Mouse (Mus musculus): ENCODE measurements at regions not wholly inside any gene's neighbourhood (a gene's known extent, or its start where the extent isn't known, plus 50 kb on each side); places are given as distances from the start of the nearest gene placed in this dataset.
A peak's percentile ranks its signal among the peaks of the same experiment; 100 is the strongest.

DNA sequence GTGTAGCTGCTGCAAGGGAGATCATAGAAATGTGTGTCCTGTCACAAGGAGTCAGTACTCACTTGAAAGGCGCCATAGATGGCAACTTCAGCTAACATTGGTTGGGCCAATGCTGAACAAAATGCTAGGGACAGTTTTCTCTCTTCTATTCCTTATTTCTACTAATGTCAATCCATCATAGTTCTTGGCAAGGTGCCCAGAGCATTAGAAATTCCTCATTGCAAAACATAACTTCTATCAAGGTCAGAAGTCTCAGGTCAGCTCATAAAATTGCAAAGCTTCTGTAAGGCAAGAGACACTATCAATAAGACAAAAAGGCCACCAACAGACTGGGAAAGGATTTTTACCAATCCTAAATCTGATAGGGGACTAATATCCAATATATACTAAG, 106.3 kb downstream of the D1Ertd622e start:
- DNase-seq: peak; percentile 46

- no peak for DNase-seq
These were observed 106.8 kb downstream of the D1Ertd622e start for GRCm38 (mm10) chr1:97554936-97555564.

DNA sequence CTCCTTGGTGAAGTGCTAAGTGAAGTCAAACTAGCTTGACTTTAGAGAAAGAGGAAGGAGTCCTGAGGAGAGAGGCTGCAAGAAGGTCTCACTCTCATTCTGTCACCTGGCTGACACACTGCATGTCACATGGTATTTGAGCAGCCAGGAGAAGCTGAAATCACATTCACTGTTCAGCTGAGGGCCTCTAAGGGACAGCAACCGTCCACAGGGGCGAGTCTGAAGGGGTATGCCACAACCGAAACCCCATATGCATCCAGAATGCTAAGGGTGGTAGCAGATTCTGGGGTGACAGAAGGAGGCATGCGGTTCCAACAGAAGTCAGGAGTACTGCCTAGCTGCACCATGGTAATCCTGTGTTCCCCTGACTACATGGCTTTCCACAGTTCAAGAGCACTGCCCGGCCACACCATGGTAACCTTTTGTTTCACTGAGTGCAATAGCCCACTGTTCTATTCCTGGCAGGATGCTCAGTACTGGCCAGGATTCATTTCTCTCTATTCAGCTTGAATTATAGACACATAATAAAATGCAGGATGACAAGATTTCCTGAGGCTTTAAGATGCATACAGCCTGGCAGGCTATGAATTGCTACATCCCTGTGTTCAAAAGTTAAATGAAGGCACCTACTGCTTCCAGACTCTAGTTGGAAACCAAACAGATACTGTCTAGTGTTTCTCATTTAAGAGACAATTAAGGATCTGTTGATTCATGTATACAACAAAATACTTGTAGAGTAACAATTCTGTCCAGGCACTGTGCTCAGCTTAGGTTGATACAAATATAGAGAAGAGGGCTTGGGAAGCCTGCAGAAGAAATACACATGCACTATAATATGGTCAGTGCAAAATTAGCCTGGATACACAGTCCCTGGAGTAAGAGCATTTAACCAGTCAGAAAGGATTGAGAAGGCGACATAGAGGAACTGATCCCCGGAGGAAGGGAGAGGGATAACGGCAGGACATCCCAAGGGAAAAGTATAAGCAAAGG, 108.1 kb downstream of the D1Ertd622e start:
- DNase-seq: no peak

DNA sequence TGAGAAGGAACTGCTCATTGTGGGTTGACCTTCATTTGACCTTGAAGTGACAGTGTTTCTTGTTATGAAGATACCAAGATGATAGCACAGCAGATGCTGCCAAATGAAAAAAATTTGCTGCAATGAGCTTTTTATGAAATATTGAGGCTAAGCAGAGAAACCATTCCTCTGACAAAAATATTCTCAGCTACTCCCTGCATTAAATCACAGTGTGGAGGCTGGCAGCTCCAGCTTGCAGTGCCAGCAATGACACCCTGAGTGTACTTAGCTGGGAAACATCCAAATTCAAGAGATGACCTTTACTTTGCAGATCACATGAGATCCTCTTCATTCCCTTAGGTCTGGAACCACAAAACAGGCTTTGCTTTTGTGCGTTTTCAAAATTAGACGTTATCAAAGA, 109.0 kb downstream of the D1Ertd622e start:
- DNase-seq: no peak

DNA sequence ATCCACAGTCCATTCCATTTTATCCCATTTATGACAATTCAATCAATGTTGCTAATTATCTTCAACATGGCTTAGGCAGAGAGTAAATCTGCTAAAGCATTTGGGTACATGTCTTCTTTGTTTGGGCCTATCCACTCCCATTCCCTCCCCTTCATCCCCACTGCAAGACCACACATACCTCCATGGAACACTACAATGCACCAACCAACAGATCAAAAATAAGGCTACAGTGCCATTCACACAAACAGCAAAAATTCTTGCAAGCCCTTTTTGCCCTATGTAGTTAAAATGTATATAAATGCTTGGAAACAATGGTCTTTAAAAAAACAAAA, 120.7 kb downstream of the D1Ertd622e start:
- DNase-seq: no peak

DNA sequence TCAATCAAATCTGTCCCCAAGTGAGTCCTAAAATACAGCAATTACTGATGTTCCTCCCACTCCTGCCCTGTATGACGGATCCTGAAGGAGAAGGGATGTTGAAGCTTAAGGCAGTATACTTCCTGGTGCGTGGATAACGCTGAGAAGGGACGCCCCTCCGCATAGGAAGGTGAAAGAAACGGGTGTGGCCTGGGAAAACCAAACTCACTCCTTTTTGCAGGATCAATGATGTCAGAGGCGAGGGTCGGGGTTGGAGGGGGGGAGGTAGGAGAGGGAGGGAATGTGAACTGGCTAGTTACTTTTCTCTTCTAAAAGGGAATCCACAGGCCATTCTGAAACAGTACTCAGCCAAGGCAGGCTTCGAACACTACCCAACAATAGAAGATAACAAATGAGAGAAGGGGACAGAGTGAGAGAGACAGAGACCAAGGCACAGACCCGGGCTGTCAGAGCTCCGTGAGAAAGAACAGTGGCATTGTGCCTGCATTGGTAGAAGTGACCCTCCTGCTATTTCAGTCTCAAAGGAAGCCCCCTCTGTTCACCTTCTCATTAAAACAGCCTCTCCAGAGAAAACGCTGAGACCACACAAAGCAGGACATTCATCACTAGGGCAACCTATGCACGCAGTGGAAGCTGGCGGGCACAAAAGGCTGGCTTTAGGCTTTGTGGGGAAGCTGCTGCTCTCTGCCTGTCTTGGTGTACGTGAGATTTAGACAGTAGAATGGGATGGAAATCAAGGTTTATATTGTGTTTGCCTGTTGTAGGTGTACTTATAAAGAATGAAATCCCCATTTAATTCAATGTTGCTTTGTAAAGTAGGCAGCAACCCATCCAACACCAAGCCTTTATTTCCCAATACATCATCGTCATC, 121.3 kb downstream of the D1Ertd622e start:
- no peak for DNase-seq

DNA sequence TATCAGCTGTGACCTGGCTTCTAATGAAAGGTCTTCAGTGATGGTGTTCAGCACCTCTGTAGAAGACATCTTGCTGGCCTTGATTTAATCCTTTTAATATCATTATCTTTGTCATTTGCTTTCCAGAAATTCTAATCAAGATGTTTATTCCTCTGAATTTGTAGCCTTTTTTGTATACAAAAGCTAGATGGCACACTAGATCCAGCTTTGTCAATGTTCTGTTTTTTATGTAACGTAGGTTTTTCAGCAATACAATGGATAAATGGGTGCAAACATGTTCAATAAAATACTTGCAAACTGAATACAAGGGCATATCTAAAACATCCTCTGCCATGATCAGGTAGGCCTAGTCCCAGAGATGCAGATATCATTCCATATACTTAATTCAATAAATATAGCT, 165.0 kb downstream of the D1Ertd622e start:
- DNase-seq: no peak

DNA sequence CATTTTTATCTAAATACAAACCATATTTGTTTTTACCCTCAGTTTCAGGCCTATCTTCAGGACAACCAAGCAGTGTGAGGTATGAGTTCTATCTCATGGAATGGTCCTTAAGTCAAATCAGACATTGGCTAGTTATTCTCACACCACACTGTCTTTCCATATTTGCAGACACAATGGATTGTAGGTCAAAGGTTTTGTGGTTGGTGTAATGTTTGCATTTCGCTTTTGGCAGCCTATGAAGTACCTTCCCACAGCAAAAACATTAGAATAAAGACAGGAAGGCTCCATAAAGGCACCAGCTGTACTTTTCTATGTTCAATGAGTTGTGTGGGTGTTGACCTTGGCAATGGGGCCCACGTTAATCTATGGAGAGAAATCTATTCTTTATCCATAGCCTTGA, 182.0 kb downstream of the D1Ertd622e start:
- DNase-seq: no peak

Data from adrenal gland, postnatal 10 days (tissue).